Mouse (Mus musculus) mesoderm, embryonic 11.5 days (tissue): ENCODE measurements around the gene Hivep3.
A peak's percentile ranks its signal among the peaks of the same experiment; 100 is the strongest.

ENCODE experiments used
- DNase-seq: peaks from one replicate; pipeline ENCODE4 v3.0.0-alpha.2; 2012; ENCODE audit warnings: low read depth, low spot score

Hivep3 gene

GRCm38 (mm10) chr4:119733184-119733880 is at the start of gene Hivep3:
TSS of gene Hivep3 (plus strand) at chr4:119733784.
- peak; percentile 99 for DNase-seq

GRCm38 (mm10) chr4:119685746-119686145 is 47.8 kb upstream of the Hivep3 start:
- no peak for DNase-seq

- no peak for DNase-seq
Measured at GRCm38 (mm10) chr4:119698339-119698738, 35.2 kb upstream of the Hivep3 start.

GRCm38 (mm10) chr4:119701269-119701954 is 32.2 kb upstream of the Hivep3 start:
- DNase-seq, result no peak

- DNase-seq, result no peak
Measured at GRCm38 (mm10) chr4:119703965-119704364, 29.6 kb upstream of the Hivep3 start.

- no peak for DNase-seq
Measured at GRCm38 (mm10) chr4:119707326-119707725, 26.3 kb upstream of the Hivep3 start.

- DNase-seq, result no peak
Measured at GRCm38 (mm10) chr4:119707751-119708150, 25.8 kb upstream of the Hivep3 start.

GRCm38 (mm10) chr4:119710208-119710607 is 23.4 kb upstream of the Hivep3 start:
- DNase-seq, result no peak

- no peak for DNase-seq
Measured at GRCm38 (mm10) chr4:119717443-119717842, 16.1 kb upstream of the Hivep3 start.

- no peak for DNase-seq
Measured at GRCm38 (mm10) chr4:119721531-119721930, 12.1 kb upstream of the Hivep3 start.

- DNase-seq, result no peak
Measured at GRCm38 (mm10) chr4:119726074-119726473, 7.5 kb upstream of the Hivep3 start.

- DNase-seq, result no peak
Measured at GRCm38 (mm10) chr4:119727871-119728270, 5.7 kb upstream of the Hivep3 start.

- DNase-seq, result no peak
Measured at GRCm38 (mm10) chr4:119733942-119734341, 358 bp downstream of the Hivep3 start.

- DNase-seq, result no peak
Measured at GRCm38 (mm10) chr4:119734352-119734751, 768 bp downstream of the Hivep3 start.

GRCm38 (mm10) chr4:119738641-119739040 is 5.1 kb downstream of the Hivep3 start:
- DNase-seq, result no peak

GRCm38 (mm10) chr4:119739301-119740062 is 5.9 kb downstream of the Hivep3 start:
- DNase-seq, result no peak

GRCm38 (mm10) chr4:119748341-119748740 is 14.8 kb downstream of the Hivep3 start:
- DNase-seq, result no peak

- peak; percentile 24 for DNase-seq
Measured at GRCm38 (mm10) chr4:119750157-119750556, 16.6 kb downstream of the Hivep3 start.

- DNase-seq, result no peak
Measured at GRCm38 (mm10) chr4:119750681-119751211, 17.2 kb downstream of the Hivep3 start.

- no peak for DNase-seq
Measured at GRCm38 (mm10) chr4:119751408-119752006, 17.9 kb downstream of the Hivep3 start.

GRCm38 (mm10) chr4:119759574-119760233 is 26.1 kb downstream of the Hivep3 start:
- no peak for DNase-seq
